ENCODE assay signal across 8 mouse cellular contexts in the genomic region with DNA sequence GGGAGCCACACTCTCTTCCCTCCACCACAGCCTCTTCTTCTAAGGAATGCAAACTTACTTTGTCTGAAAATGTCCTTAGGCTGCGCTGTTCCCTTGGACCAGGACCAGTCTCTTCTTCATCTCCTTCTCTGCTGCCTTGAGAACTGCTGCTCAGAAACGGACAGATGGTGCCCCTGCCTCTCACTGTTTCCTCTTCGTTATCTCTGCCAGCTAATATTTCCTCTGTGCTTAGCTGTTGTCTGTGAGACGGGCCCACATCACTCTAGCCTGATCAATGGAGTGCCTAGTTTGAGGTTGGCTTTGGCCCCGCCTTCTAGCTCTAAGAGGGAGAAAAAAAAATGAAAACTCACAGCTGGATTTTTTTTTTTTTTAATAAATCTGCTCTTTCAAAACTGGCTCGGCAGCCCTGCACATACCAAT.
DNase-seq lines count a peak whose midpoint lies in the region; ATAC-seq and TF ChIP-seq lines count a peak whose summit lies in the region.

No protein-coding gene starts in this region.

- peak; percentile 19 to 49 for DNase-seq in cerebellum, postnatal 14 days
- no peak for DNase-seq in cerebellum, adult 11 months
- no peak for DNase-seq in left cerebral cortex, adult 2 months (ENCODE audit: extremely low spot score in 1 of 2, low spot score in 2 of 2)
- DNase-seq in left cerebral cortex, adult 18-20 months (ENCODE audit: low spot score in 2 of 2): no peak
- DNase-seq in frontal cortex, postnatal 14 days (ENCODE audit: low spot score in 2 of 2): no peak
- no peak for DNase-seq in spleen, adult 12 weeks (ENCODE audit: low spot score)

- peak overlapping the region; percentile 51 for H3K4me2 ChIP-seq in intestine, embryonic 15.5 days (replicated peaks)
- H3K4me2 ChIP-seq in neural tube, embryonic 15.5 days: peak overlapping the region; percentile 38

- no peak for TF ChIP-seq CTCF in left cerebral cortex, adult 2 months (IDR thresholded peaks at IDR 0.05)

- H3K27ac ChIP-seq in left cerebral cortex, adult 2 months: peak overlapping the region; percentile 6; the same call in 1 of the 2 replicates
- H3K27ac ChIP-seq in intestine, embryonic 15.5 days: peak overlapping the region; percentile 81
- H3K27ac ChIP-seq in neural tube, embryonic 15.5 days (replicated peaks): peak overlapping the region; percentile 28; the same call in 1 of the 2 replicates

- intact Hi-C loops in left cerebral cortex, adult 2 months (cut with DNase I): no loop called here

- peak overlapping the region; percentile 32 for H3K4me3 ChIP-seq in left cerebral cortex, adult 2 months
- peak overlapping the region; percentile 33 for H3K4me3 ChIP-seq in intestine, embryonic 15.5 days (replicated peaks)
- H3K4me3 ChIP-seq in neural tube, embryonic 15.5 days (replicated peaks): no peak overlapping the region; the same call in 1 of the 2 replicates

- ATAC-seq in intestine, embryonic 15.5 days: peak; percentile 50
- no peak for ATAC-seq in neural tube, embryonic 15.5 days (ENCODE audit: low FRiP score)

- WGBS in intestine, embryonic 15.5 days: 26% methylated on average over 6 of the region's 6 CpGs
- 47% methylated on average over 6 of the region's 6 CpGs for WGBS in neural tube, embryonic 15.5 days

- H3K4me1 ChIP-seq in intestine, embryonic 15.5 days (replicated peaks): 0 out of 2 replicates have a peak, but pooled peaks cover 13% of the 10 kb centered on the region
- H3K4me1 ChIP-seq in neural tube, embryonic 15.5 days: peaks cover 13% of the 10 kb centered on the region

- peak overlapping the region; percentile 34; the same call in 1 of the 2 replicates for H3K9ac ChIP-seq in intestine, embryonic 15.5 days
- H3K9ac ChIP-seq in neural tube, embryonic 15.5 days (replicated peaks): no peak overlapping the region

- H3K9me3 ChIP-seq in intestine, embryonic 15.5 days: no peaks in the 10 kb centered on the region
- H3K9me3 ChIP-seq in neural tube, embryonic 15.5 days (replicated peaks): 0 out of 2 replicates have a peak, but pooled peaks cover 2% of the 10 kb centered on the region

- no peaks in the 10 kb centered on the region for H3K27me3 ChIP-seq in intestine, embryonic 15.5 days (replicated peaks)
- no peaks in the 10 kb centered on the region for H3K27me3 ChIP-seq in neural tube, embryonic 15.5 days (replicated peaks)

- H3K36me3 ChIP-seq in intestine, embryonic 15.5 days: no peaks in the 10 kb centered on the region
- no peaks in the 10 kb centered on the region for H3K36me3 ChIP-seq in neural tube, embryonic 15.5 days

Comparison
In these comparisons a context has a peak if more than half of its experiments do, and no peak if none do; other contexts are left out.
1. DNase-seq: peak in cerebellum, postnatal 14 days (2 of 2); none in cerebellum, adult 11 months (single experiment), left cerebral cortex, adult 2 months (0 of 2), left cerebral cortex, adult 18-20 months (0 of 2), frontal cortex, postnatal 14 days (0 of 2) and spleen, adult 12 weeks (single experiment).
2. H3K27ac ChIP-seq: peak in every context shown above with its lines; median percentile 81 in intestine, embryonic 15.5 days; 28 in neural tube, embryonic 15.5 days; 6 in left cerebral cortex, adult 2 months.